ENCODE assay signal across 7 mouse cellular contexts in the genomic region with DNA sequence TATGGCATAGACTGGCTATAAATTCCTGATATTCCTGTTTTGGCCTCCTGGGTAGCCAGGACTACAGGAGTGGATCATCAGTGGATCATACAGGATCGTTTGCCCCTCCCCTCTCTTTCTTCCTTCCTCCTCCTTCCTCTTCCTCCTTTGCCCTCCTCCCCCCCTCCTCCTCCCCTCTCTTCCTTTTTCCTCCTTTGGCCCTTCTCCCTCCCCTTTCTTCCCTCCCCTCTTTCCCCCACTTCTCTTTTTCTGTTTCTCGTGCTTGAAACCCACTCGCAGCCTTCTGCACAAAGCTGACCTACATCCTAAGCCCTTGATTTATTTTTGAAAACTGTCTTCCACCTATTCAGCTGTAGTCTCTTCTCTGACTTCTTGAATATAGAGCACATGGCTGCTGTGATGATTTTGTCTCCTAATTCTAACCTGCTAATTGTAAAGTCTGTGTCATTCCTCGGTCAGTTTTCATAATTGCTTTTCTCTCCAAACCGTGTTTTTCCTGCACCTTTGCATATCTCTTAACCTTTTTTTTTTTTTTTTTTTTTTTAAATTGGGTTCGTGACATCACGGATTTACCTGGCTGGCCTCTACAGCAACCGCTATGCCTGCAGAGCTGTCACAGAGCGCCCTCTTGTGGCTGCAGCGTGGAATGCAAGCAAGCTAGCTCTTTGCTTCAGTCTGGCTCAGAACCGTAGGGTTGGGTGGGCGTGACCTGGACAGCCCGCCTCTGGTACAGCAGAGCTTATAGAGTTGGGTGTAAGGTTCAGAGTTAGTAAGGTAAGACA.
DNase-seq lines count a peak whose midpoint lies in the region; ATAC-seq lines count a peak whose summit lies in the region.

No protein-coding gene starts in this region.

- H3K9ac ChIP-seq in intestine, embryonic 15.5 days, result no peak overlapping the region

- intact Hi-C loops in left cerebral cortex, postnatal 14 days (cut with DNase I), result loop anchor here (5.0 kb wide), 1 partner anchor 126 kb away; no protein-coding TSS in a partner anchor

- no peaks in the 10 kb centered on the region for H3K9me3 ChIP-seq in intestine, embryonic 15.5 days
- no peaks in the 10 kb centered on the region for H3K9me3 ChIP-seq in midbrain, embryonic 10.5 days (replicated peaks)

- peaks cover 4% of the 10 kb centered on the region; the same call in 1 of the 2 replicates for H3K4me1 ChIP-seq in intestine, embryonic 15.5 days (replicated peaks)
- H3K4me1 ChIP-seq in midbrain, embryonic 10.5 days, result no peaks in the 10 kb centered on the region

- H3K27ac ChIP-seq in intestine, embryonic 15.5 days, result no peak overlapping the region
- no peak overlapping the region for H3K27ac ChIP-seq in midbrain, embryonic 10.5 days (replicated peaks)

- 11% methylated on average over 13 of the region's 13 CpGs for WGBS in intestine, embryonic 15.5 days
- WGBS in midbrain, embryonic 10.5 days, result 13% methylated on average over 13 of the region's 13 CpGs

- no peak overlapping the region for H3K4me3 ChIP-seq in intestine, embryonic 15.5 days (replicated peaks)
- no peak overlapping the region for H3K4me3 ChIP-seq in midbrain, embryonic 10.5 days

- no peak overlapping the region for H3K4me2 ChIP-seq in intestine, embryonic 15.5 days (replicated peaks)

- H3K36me3 ChIP-seq in intestine, embryonic 15.5 days, result no peaks in the 10 kb centered on the region
- H3K36me3 ChIP-seq in midbrain, embryonic 10.5 days, result no peaks in the 10 kb centered on the region

- no peaks in the 10 kb centered on the region for H3K27me3 ChIP-seq in intestine, embryonic 15.5 days (replicated peaks)
- H3K27me3 ChIP-seq in midbrain, embryonic 10.5 days (ENCODE audit: low read depth, poor library complexity, severe bottlenecking), result no peaks in the 10 kb centered on the region

- DNase-seq in cerebellum, postnatal 14 days, result peak; percentile 93 to 97
- peak; percentile 85 to 86 for DNase-seq in frontal cortex, postnatal 36 days (ENCODE audit: low spot score in 2 of 2)
- peak; percentile 80 to 89 for DNase-seq in left cerebral cortex, postnatal 14 days (ENCODE audit: low spot score in 2 of 2)
- peak; percentile 83 for DNase-seq in midbrain, embryonic 10.5 days (ENCODE audit: low spot score)
- DNase-seq in spleen, adult 12 weeks (ENCODE audit: low spot score), result peak; percentile 20

- ATAC-seq in activated CD4-positive, CD25-positive, alpha-beta regulatory T cell, adult 4 months, result peak; percentile 49
- peak; percentile 65 for ATAC-seq in intestine, embryonic 15.5 days

Comparison
In these comparisons a context has a peak if more than half of its experiments do, and no peak if none do; other contexts are left out.
1. DNase-seq: peak in every context shown above with its lines; median percentile 95 in cerebellum, postnatal 14 days; 86 in frontal cortex, postnatal 36 days; 84 in left cerebral cortex, postnatal 14 days; 83 in midbrain, embryonic 10.5 days; 20 in spleen, adult 12 weeks.